Mouse (Mus musculus) C2C12 (cell line): ENCODE measurements around the gene Cux1.

Experiments used
- CEBPB ChIP-seq: IDR thresholded peaks from one replicate; pipeline ENCODE4 v1.6.1; 2011; ENCODE audit warnings: low read depth, mild to moderate bottlenecking, control low read depth, moderate library complexity
- CTCF ChIP-seq: IDR thresholded peaks from one replicate; pipeline ENCODE4 v1.5.1; 2011; ENCODE audit not compliant: control insufficient read depth, insufficient read depth, insufficient read length
- MYOD1 ChIP-seq: IDR thresholded peaks from one replicate; pipeline ENCODE4 v1.6.1; 2011; ENCODE audit warnings: low read depth; ENCODE audit not compliant: control insufficient read depth, insufficient read length
- USF1 ChIP-seq: IDR thresholded peaks from one replicate; pipeline ENCODE4 v1.6.1; 2011; ENCODE audit warnings: low read depth, mild to moderate bottlenecking, control low read depth, moderate library complexity

DNA sequence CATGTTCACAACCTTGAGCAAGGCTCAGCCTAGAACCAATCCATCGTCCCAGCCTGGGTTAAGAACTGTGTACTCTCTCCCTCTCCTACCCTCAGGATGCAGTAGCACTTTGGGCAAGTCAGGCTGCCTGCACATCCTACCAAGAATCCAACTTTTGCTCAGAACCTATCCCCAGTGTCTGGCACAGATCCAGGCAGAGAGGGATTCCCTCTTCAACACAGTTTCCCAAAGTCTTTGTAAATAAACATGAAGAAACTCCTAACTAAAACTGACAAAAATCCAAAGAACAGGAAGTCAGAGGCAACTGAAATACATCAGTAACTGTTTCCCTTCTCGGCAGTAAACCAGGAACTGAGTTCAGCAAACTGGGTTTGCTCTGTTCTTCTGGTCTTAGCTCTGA is 103.2 kb downstream of the Cux1 start:
- TF ChIP-seq CTCF: no peak
- TF ChIP-seq CEBPB: no peak
- no peak for TF ChIP-seq MYOD1
- no peak for TF ChIP-seq USF1
